Mouse (Mus musculus): ENCODE results near the gene Gm5485. TPM values are rescaled to one million over a fixed set of nuclear protein-coding genes. Genes with fewer than 3 reads are reported as not detected.

Gene Gm5485
- polyA plus RNA-seq, 1 experiment = not detected

GRCm38 (mm10) chr16:48418557-48418956, 6.3 kb upstream of the Gm5485 start:
- Histone ChIP-seq H3ac (ENCODE audit: control insufficient read depth, insufficient read length, low read depth) (no peak overlapping the region), H3K27me3 (ENCODE audit: control insufficient read depth, insufficient read depth, insufficient read length) (no peaks in the 10 kb centered on the region), H3K79me2 (ENCODE audit: control insufficient read depth, insufficient read depth) (no peaks in the 10 kb centered on the region), H3K36me3 (ENCODE audit: control insufficient read depth, insufficient read depth) (no peaks in the 10 kb centered on the region), H3K79me3 (ENCODE audit: low read depth) (no peaks in the 10 kb centered on the region), H3K4me3 (ENCODE audit: insufficient read depth, poor library complexity, severe bottlenecking) (no peak overlapping the region)
- TF ChIP-seq MYOD1 (IDR thresholded peaks at IDR 0.05; ENCODE audit: control insufficient read depth, insufficient read length, low read depth) (no peak), CEBPB (IDR thresholded peaks at IDR 0.05; ENCODE audit: low read depth) (no peak), MYOG (IDR thresholded peaks at IDR 0.05; ENCODE audit: control insufficient read depth, extremely low read depth, insufficient read length) (no peak), USF1 (IDR thresholded peaks at IDR 0.05; ENCODE audit: low read depth) (no peak), FOSL1 (IDR thresholded peaks at IDR 0.05; ENCODE audit: insufficient read depth, low read length, poor library complexity, severe bottlenecking) (no peak), CTCF (IDR thresholded peaks at IDR 0.05; ENCODE audit: control insufficient read depth, insufficient read depth, insufficient read length) (no peak), MAX (IDR thresholded peaks at IDR 0.05) (no peak)

- Histone ChIP-seq H3K79me2 (ENCODE audit: control insufficient read depth, insufficient read depth) (no peaks in the 10 kb centered on the region), H3ac (ENCODE audit: control insufficient read depth, insufficient read length, low read depth) (no peak overlapping the region), H3K27me3 (ENCODE audit: control insufficient read depth, insufficient read depth, insufficient read length) (no peaks in the 10 kb centered on the region), H3K36me3 (ENCODE audit: control insufficient read depth, insufficient read depth) (no peaks in the 10 kb centered on the region), H3K79me3 (ENCODE audit: low read depth) (no peaks in the 10 kb centered on the region), H3K4me3 (ENCODE audit: insufficient read depth, poor library complexity, severe bottlenecking) (no peak overlapping the region)
- TF ChIP-seq MAX (IDR thresholded peaks at IDR 0.05) = no peak
- TF ChIP-seq USF1 (IDR thresholded peaks at IDR 0.05; ENCODE audit: low read depth) = no peak
- TF ChIP-seq MYOG (IDR thresholded peaks at IDR 0.05; ENCODE audit: control insufficient read depth, extremely low read depth, insufficient read length) = no peak
Observed at GRCm38 (mm10) chr16:48410125-48410524, 2.1 kb downstream of the Gm5485 start.

GRCm38 (mm10) chr16:48409580-48409979, 2.6 kb downstream of the Gm5485 start:
- TF ChIP-seq MAX (IDR thresholded peaks at IDR 0.05) (no peak), USF1 (IDR thresholded peaks at IDR 0.05; ENCODE audit: low read depth) (no peak), CTCF (IDR thresholded peaks at IDR 0.05; ENCODE audit: control insufficient read depth, insufficient read depth, insufficient read length) (no peak), MYOD1 (IDR thresholded peaks at IDR 0.05; ENCODE audit: control insufficient read depth, insufficient read length, low read depth) (no peak), FOSL1 (IDR thresholded peaks at IDR 0.05; ENCODE audit: insufficient read depth, low read length, poor library complexity, severe bottlenecking) (no peak), MYOG (IDR thresholded peaks at IDR 0.05; ENCODE audit: control insufficient read depth, extremely low read depth, insufficient read length) (no peak), CEBPB (IDR thresholded peaks at IDR 0.05; ENCODE audit: low read depth) (no peak)

GRCm38 (mm10) chr16:48405674-48406403, 6.4 kb downstream of the Gm5485 start:
- Histone ChIP-seq H3K4me3 (ENCODE audit: insufficient read depth, poor library complexity, severe bottlenecking) (no peak overlapping the region), H3K27me3 (ENCODE audit: control insufficient read depth, insufficient read depth, insufficient read length) (no peaks in the 10 kb centered on the region), H3K79me3 (ENCODE audit: low read depth) (no peaks in the 10 kb centered on the region), H3K36me3 (ENCODE audit: control insufficient read depth, insufficient read depth) (no peaks in the 10 kb centered on the region), H3ac (ENCODE audit: control insufficient read depth, insufficient read length, low read depth) (no peak overlapping the region), H3K79me2 (ENCODE audit: control insufficient read depth, insufficient read depth) (no peaks in the 10 kb centered on the region)
- TF ChIP-seq MYOG (IDR thresholded peaks at IDR 0.05; ENCODE audit: control insufficient read depth, extremely low read depth, insufficient read length) = no peak
- TF ChIP-seq MYOD1 (IDR thresholded peaks at IDR 0.05; ENCODE audit: control insufficient read depth, insufficient read length, low read depth) = no peak
- no peak for TF ChIP-seq CTCF (IDR thresholded peaks at IDR 0.05; ENCODE audit: control insufficient read depth, insufficient read depth, insufficient read length)
- no peak for TF ChIP-seq MAX (IDR thresholded peaks at IDR 0.05)
- TF ChIP-seq CEBPB (IDR thresholded peaks at IDR 0.05; ENCODE audit: low read depth) = no peak
- no peak for TF ChIP-seq FOSL1 (IDR thresholded peaks at IDR 0.05; ENCODE audit: insufficient read depth, low read length, poor library complexity, severe bottlenecking)
- no peak for TF ChIP-seq USF1 (IDR thresholded peaks at IDR 0.05; ENCODE audit: low read depth)

More at GRCm38 (mm10) chr16:48409580-48409979, 2.6 kb downstream of the Gm5485 start:
- H3ac ChIP-seq (ENCODE audit: control insufficient read depth, insufficient read length, low read depth) = no peak overlapping the region
- no peak overlapping the region for H3K4me3 ChIP-seq (ENCODE audit: insufficient read depth, poor library complexity, severe bottlenecking)
- no peaks in the 10 kb centered on the region for H3K36me3 ChIP-seq (ENCODE audit: control insufficient read depth, insufficient read depth)
- no peaks in the 10 kb centered on the region for H3K79me2 ChIP-seq (ENCODE audit: control insufficient read depth, insufficient read depth)
- H3K79me3 ChIP-seq (ENCODE audit: low read depth) = no peaks in the 10 kb centered on the region
- H3K27me3 ChIP-seq (ENCODE audit: control insufficient read depth, insufficient read depth, insufficient read length) = no peaks in the 10 kb centered on the region

- Histone ChIP-seq H3K36me3 (ENCODE audit: control insufficient read depth, insufficient read depth) (no peaks in the 10 kb centered on the region), H3K27me3 (ENCODE audit: control insufficient read depth, insufficient read depth, insufficient read length) (no peaks in the 10 kb centered on the region), H3K79me2 (ENCODE audit: control insufficient read depth, insufficient read depth) (no peaks in the 10 kb centered on the region), H3ac (ENCODE audit: control insufficient read depth, insufficient read length, low read depth) (no peak overlapping the region), H3K79me3 (ENCODE audit: low read depth) (no peaks in the 10 kb centered on the region), H3K4me3 (ENCODE audit: insufficient read depth, poor library complexity, severe bottlenecking) (no peak overlapping the region)
- TF ChIP-seq CTCF (IDR thresholded peaks at IDR 0.05; ENCODE audit: control insufficient read depth, insufficient read depth, insufficient read length) (no peak), FOSL1 (IDR thresholded peaks at IDR 0.05; ENCODE audit: insufficient read depth, low read length, poor library complexity, severe bottlenecking) (no peak), USF1 (IDR thresholded peaks at IDR 0.05; ENCODE audit: low read depth) (no peak), MYOG (IDR thresholded peaks at IDR 0.05; ENCODE audit: control insufficient read depth, extremely low read depth, insufficient read length) (no peak), CEBPB (IDR thresholded peaks at IDR 0.05; ENCODE audit: low read depth) (no peak), MYOD1 (IDR thresholded peaks at IDR 0.05; ENCODE audit: control insufficient read depth, insufficient read length, low read depth) (no peak), MAX (IDR thresholded peaks at IDR 0.05) (no peak)
Observed at GRCm38 (mm10) chr16:48404009-48404408, 8.2 kb downstream of the Gm5485 start.

Data from C2C12 (cell line).